Mouse (Mus musculus): ENCODE results near the gene Gzmc. TPM values are rescaled to one million over a fixed set of nuclear protein-coding genes. Genes with fewer than 3 reads are reported as not detected.
"Not testable (repeated sequence)": the region's sequence is repeated elsewhere in the genome, so short reads cannot be mapped to it uniquely, and the experiment has no call there.

The Gzmc gene
- polyA plus RNA-seq (2016; fragmentation: Nextera tagmentation; extraction: Ambion mirVana), result 0.23 and 0.28 TPM in 2 replicates

DNA sequence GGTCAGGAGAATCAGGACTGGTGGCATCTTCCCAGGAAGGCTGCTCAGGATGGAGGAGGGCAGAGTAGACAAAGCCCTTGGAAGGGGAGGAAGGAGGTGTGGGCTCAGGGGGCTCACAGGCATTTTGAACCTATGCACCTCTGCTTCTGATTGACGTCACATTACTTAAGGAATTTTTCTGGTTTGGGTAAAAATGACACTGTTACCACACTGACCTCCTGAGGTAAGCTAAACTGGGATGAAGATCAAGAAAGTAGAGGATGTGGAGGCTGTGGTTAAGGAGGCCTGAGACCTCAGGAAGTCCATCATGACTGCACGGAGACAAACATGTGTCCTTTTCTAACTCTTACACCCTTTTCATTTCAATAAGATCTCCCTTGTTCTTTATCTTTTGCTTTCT is at the start of gene Gzmc:
Gzmc (minus strand) TSS at position 101 of the 400 bp plus-strand sequence.
- no peak for DNase-seq (ENCODE audit: low spot score)
- 93% methylated on average over 2 of the region's 2 CpGs for whole genome bisulfite sequencing
- H3K27ac ChIP-seq, result no peak within 1 kb of the TSS

DNA sequence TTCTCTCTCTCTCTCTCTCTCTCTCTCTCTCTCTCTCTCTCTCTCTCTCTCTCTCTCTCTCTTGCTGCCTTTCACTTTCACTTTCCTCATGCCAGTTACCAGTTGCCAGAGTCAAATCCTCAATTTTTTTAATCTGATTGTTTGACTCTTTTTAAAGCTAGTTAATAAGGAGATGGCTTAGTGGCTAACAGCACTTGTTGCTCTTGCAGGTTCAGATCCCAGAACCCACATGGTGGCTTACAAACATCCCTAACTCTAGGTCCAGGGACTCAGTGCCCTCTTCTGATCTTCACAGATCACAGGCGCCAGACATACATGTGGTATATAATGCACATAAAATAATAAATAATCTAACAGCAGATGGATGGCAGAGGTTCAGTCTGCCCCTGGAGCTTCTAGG is 49.4 kb upstream of the Gzmc start:
- DNase-seq (ENCODE audit: low spot score), result no peak
- H3K4me1 ChIP-seq, result no peaks in the 10 kb centered on the region
- no peak overlapping the region for H3K27ac ChIP-seq
- no peak overlapping the region for H3K4me3 ChIP-seq
- no peaks in the 10 kb centered on the region for H3K9me3 ChIP-seq (replicated peaks)
- H3K36me3 ChIP-seq, result no peaks in the 10 kb centered on the region
- 86% methylated on average over 1 of the region's 1 CpGs for WGBS
- H3K27me3 ChIP-seq (ENCODE audit: low read depth, poor library complexity, severe bottlenecking), result no peaks in the 10 kb centered on the region

More for the DNA sequence above, at the start of gene Gzmc:
- H3K4me3 ChIP-seq, result no peak within 1 kb of the TSS
- H3K9me3 ChIP-seq (replicated peaks), result no peaks in the 10 kb centered on the region
- H3K4me1 ChIP-seq, result no peaks in the 10 kb centered on the region
- no peaks in the 10 kb centered on the region for H3K36me3 ChIP-seq
- H3K27me3 ChIP-seq (ENCODE audit: low read depth, poor library complexity, severe bottlenecking), result no peaks in the 10 kb centered on the region

DNA sequence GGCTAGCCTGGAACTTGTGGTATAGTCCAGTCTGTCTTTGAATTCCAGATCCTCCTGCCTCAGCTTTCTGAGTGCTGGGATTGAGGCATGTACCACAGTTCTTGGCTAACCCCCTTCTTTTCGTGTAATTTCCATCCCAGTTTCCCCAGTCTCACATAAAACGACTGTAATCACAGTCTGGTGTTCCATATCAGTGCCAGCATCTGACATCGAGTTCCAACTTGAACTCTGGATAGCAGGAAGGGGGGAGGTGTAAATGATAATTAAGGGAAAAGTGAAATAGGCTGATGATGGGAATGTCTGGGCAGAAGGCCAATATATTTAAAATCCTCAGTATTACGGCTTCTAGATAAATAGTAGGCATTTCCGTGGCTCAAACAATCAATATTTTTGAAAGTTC is 46.6 kb upstream of the Gzmc start:
- Histone ChIP-seq H3K27me3 (ENCODE audit: low read depth, poor library complexity, severe bottlenecking) (no peaks in the 10 kb centered on the region), H3K27ac (no peak overlapping the region), H3K36me3 (no peaks in the 10 kb centered on the region), H3K4me3 (no peak overlapping the region), H3K4me1 (no peaks in the 10 kb centered on the region), H3K9me3 (replicated peaks) (no peaks in the 10 kb centered on the region)
- 82% methylated on average over 5 of the region's 5 CpGs for WGBS
- no peak for DNase-seq (ENCODE audit: low spot score)

- H3K4me3 ChIP-seq; DNase-seq (ENCODE audit: low spot score); H3K36me3 ChIP-seq; H3K4me1 ChIP-seq; H3K9me3 ChIP-seq (replicated peaks); H3K27ac ChIP-seq; H3K27me3 ChIP-seq (ENCODE audit: low read depth, poor library complexity, severe bottlenecking): not testable (repeated sequence)
- WGBS, result 52% methylated on average over 7 of the region's 7 CpGs
These were observed 44.2 kb upstream of the Gzmc start for GRCm38 (mm10) chr14:56278691-56279090.

DNA sequence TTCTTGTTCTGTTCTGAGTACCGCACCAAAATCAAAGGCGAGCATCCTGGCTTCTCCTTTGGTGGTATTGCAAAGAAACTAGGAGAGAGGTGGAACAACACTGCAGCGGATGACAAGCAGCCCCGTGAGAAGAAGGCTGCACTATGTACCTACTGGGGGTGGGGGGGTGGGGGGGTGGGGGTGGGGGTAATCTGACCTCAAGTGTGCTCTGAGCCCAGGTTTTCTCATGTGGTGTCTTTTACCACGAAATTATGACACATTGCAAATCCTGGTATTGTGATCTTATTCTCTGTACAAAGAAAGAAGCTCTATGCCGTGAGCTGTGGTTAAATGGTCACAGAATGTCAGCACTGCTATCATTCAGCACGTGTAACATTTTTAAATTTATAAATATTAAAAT is 41.6 kb upstream of the Gzmc start:
- not testable (repeated sequence) for H3K4me3 ChIP-seq; H3K9me3 ChIP-seq (replicated peaks); DNase-seq (ENCODE audit: low spot score); H3K36me3 ChIP-seq; H3K27me3 ChIP-seq (ENCODE audit: low read depth, poor library complexity, severe bottlenecking); H3K27ac ChIP-seq; H3K4me1 ChIP-seq
- 78% methylated on average over 7 of the region's 7 CpGs for WGBS

GRCm38 (mm10) chr14:56266109-56266508 is 31.7 kb upstream of the Gzmc start:
- H3K9me3 ChIP-seq (replicated peaks), result no peaks in the 10 kb centered on the region
- 91% methylated on average over 1 of the region's 1 CpGs for WGBS
- H3K27me3 ChIP-seq (ENCODE audit: low read depth, poor library complexity, severe bottlenecking), result no peaks in the 10 kb centered on the region
- H3K4me3 ChIP-seq, result no peak overlapping the region
- no peak overlapping the region for H3K27ac ChIP-seq
- DNase-seq (ENCODE audit: low spot score), result no peak
- no peaks in the 10 kb centered on the region for H3K36me3 ChIP-seq
- no peaks in the 10 kb centered on the region for H3K4me1 ChIP-seq

DNA sequence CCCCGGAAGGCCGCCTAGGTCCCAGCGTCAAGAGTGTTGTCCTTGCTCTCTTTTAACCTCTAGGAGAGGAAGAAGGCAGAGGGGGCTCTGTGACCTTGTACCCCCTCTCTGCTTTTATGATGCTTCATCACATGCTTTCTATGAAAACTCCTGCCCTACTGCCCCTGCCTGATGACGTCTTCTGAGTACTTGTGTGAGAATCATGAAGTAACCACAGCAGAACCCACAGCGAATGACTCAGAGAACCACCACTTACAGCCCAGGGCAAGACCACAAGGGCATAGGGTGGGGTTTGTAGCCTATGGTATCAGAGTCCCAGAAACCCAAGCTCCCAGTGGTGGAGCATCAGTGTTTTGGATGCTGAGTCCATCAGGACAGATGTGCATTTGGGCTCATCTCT is 27.7 kb upstream of the Gzmc start, which contains the start of gene Gzmb:
Gzmb (minus strand) TSS at position 108 of the 400 bp plus-strand sequence.
- Histone ChIP-seq H3K4me3 (no peak within 1 kb of the TSS), H3K27ac (no peak within 1 kb of the TSS), H3K36me3 (no peaks in the 10 kb centered on the region), H3K4me1 (no peaks in the 10 kb centered on the region), H3K27me3 (ENCODE audit: low read depth, poor library complexity, severe bottlenecking) (no peaks in the 10 kb centered on the region), H3K9me3 (replicated peaks) (no peaks in the 10 kb centered on the region)
- 96% methylated on average over 5 of the region's 5 CpGs for WGBS
- no peak for DNase-seq (ENCODE audit: low spot score)

DNA sequence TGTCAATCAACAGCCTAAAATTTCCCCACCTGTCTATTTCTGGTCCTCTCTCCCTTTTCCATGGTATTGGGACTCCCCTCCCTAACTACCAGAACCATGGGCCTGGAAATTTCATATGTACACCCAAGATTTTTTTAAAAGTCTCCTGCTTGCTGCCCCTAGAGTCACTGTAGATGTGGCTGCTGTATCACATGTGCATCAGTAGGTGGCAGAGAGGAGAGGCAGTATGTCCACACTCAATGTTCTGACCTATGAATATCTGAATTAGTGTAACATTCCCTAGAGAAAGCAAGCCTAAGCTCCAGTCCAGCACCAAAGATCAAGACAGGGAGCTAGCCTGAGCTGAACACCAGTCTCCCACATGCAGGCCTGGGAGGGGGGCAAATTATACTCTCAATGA is 6.0 kb upstream of the Gzmc start:
- Histone ChIP-seq H3K27me3 (ENCODE audit: low read depth, poor library complexity, severe bottlenecking) (no peaks in the 10 kb centered on the region), H3K4me3 (no peak overlapping the region), H3K27ac (no peak overlapping the region), H3K36me3 (no peaks in the 10 kb centered on the region), H3K4me1 (no peaks in the 10 kb centered on the region), H3K9me3 (replicated peaks) (no peaks in the 10 kb centered on the region)
- no peak for DNase-seq (ENCODE audit: low spot score)

GRCm38 (mm10) chr14:56211317-56211716 is 23.1 kb downstream of the Gzmc start, which contains the start of gene Gzmf:
TSS of gene Gzmf (minus strand) at chr14:56211417.
- Histone ChIP-seq H3K4me3 (no peak within 1 kb of the TSS), H3K27ac (no peak within 1 kb of the TSS), H3K36me3 (no peaks in the 10 kb centered on the region), H3K4me1 (no peaks in the 10 kb centered on the region), H3K27me3 (ENCODE audit: low read depth, poor library complexity, severe bottlenecking) (no peaks in the 10 kb centered on the region), H3K9me3 (replicated peaks) (no peaks in the 10 kb centered on the region)
- DNase-seq (ENCODE audit: low spot score), result no peak
- WGBS, result 95% methylated on average over 4 of the region's 4 CpGs

- Histone ChIP-seq H3K4me1 (no peaks in the 10 kb centered on the region), H3K4me3 (no peak overlapping the region), H3K9me3 (replicated peaks) (no peaks in the 10 kb centered on the region), H3K36me3 (no peaks in the 10 kb centered on the region), H3K27ac (no peak overlapping the region), H3K27me3 (ENCODE audit: low read depth, poor library complexity, severe bottlenecking) (no peaks in the 10 kb centered on the region)
- 87% methylated on average over 1 of the region's 1 CpGs for WGBS
- no peak for DNase-seq (ENCODE audit: low spot score)
These were observed 28.8 kb downstream of the Gzmc start for GRCm38 (mm10) chr14:56205613-56206012.

GRCm38 (mm10) chr14:56205021-56205420 is 29.4 kb downstream of the Gzmc start:
- WGBS, result 34% methylated on average over 5 of the region's 5 CpGs

GRCm38 (mm10) chr14:56203975-56204374 is 30.5 kb downstream of the Gzmc start:
- DNase-seq (ENCODE audit: low spot score), result peak; percentile 78
- Histone ChIP-seq H3K27me3 (ENCODE audit: low read depth, poor library complexity, severe bottlenecking) (no peaks in the 10 kb centered on the region), H3K36me3 (no peaks in the 10 kb centered on the region), H3K9me3 (replicated peaks) (no peaks in the 10 kb centered on the region), H3K4me1 (no peaks in the 10 kb centered on the region), H3K4me3 (no peak overlapping the region), H3K27ac (no peak overlapping the region)
- WGBS, result 14% methylated on average over 2 of the region's 2 CpGs

More at GRCm38 (mm10) chr14:56205021-56205420, 29.4 kb downstream of the Gzmc start:
- not testable (repeated sequence) for H3K36me3 ChIP-seq; H3K4me3 ChIP-seq; H3K4me1 ChIP-seq; H3K9me3 ChIP-seq (replicated peaks); H3K27ac ChIP-seq; H3K27me3 ChIP-seq (ENCODE audit: low read depth, poor library complexity, severe bottlenecking)
- DNase-seq (ENCODE audit: low spot score), result peak; percentile 68

GRCm38 (mm10) chr14:56186946-56187345 is 47.5 kb downstream of the Gzmc start:
- Histone ChIP-seq H3K9me3 (replicated peaks) (no peaks in the 10 kb centered on the region), H3K27ac (no peak overlapping the region), H3K4me1 (no peaks in the 10 kb centered on the region), H3K27me3 (ENCODE audit: low read depth, poor library complexity, severe bottlenecking) (no peaks in the 10 kb centered on the region), H3K36me3 (no peaks in the 10 kb centered on the region), H3K4me3 (no peak overlapping the region)
- DNase-seq (ENCODE audit: low spot score), result peak; percentile 29
- WGBS, result 56% methylated on average over 6 of the region's 6 CpGs

GRCm38 (mm10) chr14:56186521-56186920 is 47.9 kb downstream of the Gzmc start:
- Histone ChIP-seq H3K27me3 (ENCODE audit: low read depth, poor library complexity, severe bottlenecking) (no peaks in the 10 kb centered on the region), H3K27ac (no peak overlapping the region), H3K4me1 (no peaks in the 10 kb centered on the region), H3K4me3 (no peak overlapping the region), H3K36me3 (no peaks in the 10 kb centered on the region), H3K9me3 (replicated peaks) (no peaks in the 10 kb centered on the region)
- WGBS, result 81% methylated on average over 5 of the region's 5 CpGs
- peak; percentile 19 for DNase-seq (ENCODE audit: low spot score)

All from limb, embryonic 10.5 days (tissue).